Mouse (Mus musculus) thymus, adult 2 months (tissue): ENCODE results near the gene Fam83e.

Experiments used
- CTCF ChIP-seq: fragments of 200-500 bp; IDR thresholded peaks from 2 replicates; pipeline ENCODE4 v1.5.1; 2012; ENCODE audit warnings: mild to moderate bottlenecking, control low read depth, low read length, moderate library complexity, borderline replicate concordance; ENCODE audit not compliant: control insufficient read depth, poor library complexity, insufficient read depth; ENCODE audit errors: extremely low read depth
- POLR2A ChIP-seq: fragments of 200-500 bp; IDR thresholded peaks from 2 replicates; pipeline ENCODE4 v1.6.1; 2012; ENCODE audit warnings: mild to moderate bottlenecking, low read length, control low read depth, moderate library complexity; ENCODE audit not compliant: control insufficient read depth, poor library complexity, insufficient read depth; ENCODE audit errors: extremely low read depth

GRCm38 (mm10) chr7:45746518-45746917 is 25.5 kb downstream of the Fam83e start:
- TF ChIP-seq CTCF, result peak; percentile 21; the same call in 1 of the 2 replicates
- no peak for TF ChIP-seq POLR2A
